Mouse (Mus musculus) kidney, adult 2 months (tissue): ENCODE measurements at regions not wholly inside any gene's neighbourhood (a gene's known extent, or its start where the extent isn't known, plus 50 kb on each side); places are given as distances from the start of the nearest gene placed in this dataset.

Experiments
- CTCF ChIP-seq: fragments of 200-500 bp; conservative IDR thresholded peaks from 2 replicates; pipeline ENCODE4 v1.5.1; 2011; ENCODE audit warnings: low read depth, mild to moderate bottlenecking, control low read depth, low read length, moderate library complexity, mixed read lengths; ENCODE audit not compliant: insufficient read depth, insufficient read length
- POLR2A ChIP-seq: fragments of 200-500 bp; IDR thresholded peaks from one replicate; pipeline ENCODE4 v1.6.1; 2011; ENCODE audit warnings: low read depth, low read length, control low read depth

DNA sequence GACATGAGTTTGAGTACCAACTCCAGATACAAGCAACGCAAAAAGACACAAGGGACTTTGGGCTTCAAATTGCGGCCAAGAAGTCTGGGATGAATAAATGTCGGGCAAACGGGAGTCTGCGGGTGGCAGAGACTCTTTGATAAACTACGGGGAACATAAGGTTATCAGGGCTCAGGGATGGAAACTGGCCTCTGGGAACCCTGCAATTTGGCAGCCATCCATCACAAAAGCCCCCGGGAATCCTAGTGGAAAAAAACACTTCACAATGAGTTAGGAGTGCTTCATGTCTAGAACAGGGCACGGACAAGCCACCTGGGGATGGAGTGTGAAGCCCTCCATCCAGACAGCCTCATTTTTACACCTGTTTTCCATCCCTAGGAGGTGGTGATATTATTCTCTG lies 258.9 kb downstream of the Map2k6 start:
- TF ChIP-seq CTCF, result no peak
- no peak for TF ChIP-seq POLR2A
